Comparison of ENCODE assay signal across 23 mouse cellular contexts in genomic region chr19:23145146-23145545, GRCm38 (mm10). TPM values are rescaled to one million over a fixed set of nuclear protein-coding genes. Genes with fewer than 3 reads are reported as not detected.
DNase-seq lines count a peak whose midpoint lies in the region; ATAC-seq and TF ChIP-seq lines count a peak whose summit lies in the region.
"Had no signal": no experiment of that assay in that cellular context is flagged by ENCODE, and none has a peak within 500 bp of the region (broad histone marks: within the 10 kb centered on the region; RNA-seq: fewer than 3 reads in every experiment).

No protein-coding gene starts in this region.

- H3K27me3 ChIP-seq in hindbrain, postnatal 0 days (ENCODE audit: insufficient read depth, low read length), result no peaks in the 10 kb centered on the region
- H3K27me3 ChIP-seq in hindbrain, embryonic 14.5 days (ENCODE audit: control insufficient read depth, insufficient read depth, low read length), result peaks cover 29% of the 10 kb centered on the region
- H3K27me3 ChIP-seq in liver, postnatal 0 days (ENCODE audit: insufficient read depth, low read length), result no peaks in the 10 kb centered on the region

- TF ChIP-seq POLR2A in cortical plate, adult 2 months (IDR thresholded peaks at IDR 0.05; ENCODE audit: extremely low read depth, insufficient read depth, low read length), result no peak

- peak; percentile 4 for DNase-seq in adrenal gland, adult 2 months
- DNase-seq in adrenal gland, adult 18-20 months (ENCODE audit: low spot score in 2 of 2), result no peak
- DNase-seq in hindbrain, postnatal 0 days (ENCODE audit: low spot score), result no peak
- DNase-seq in hindbrain, embryonic 14.5 days (ENCODE audit: low spot score), result no peak
- no peak for DNase-seq in liver, postnatal 0 days
- no peak for DNase-seq in liver
- no peak for DNase-seq in cerebellum, adult 9-11 months
- DNase-seq: kidney, adult 11 months; kidney, postnatal 10 days; lung, postnatal 14 days; right cerebral cortex, adult 18-20 months; thymus, postnatal 4 days had no signal

- H3K36me3 ChIP-seq in hindbrain, postnatal 0 days (ENCODE audit: insufficient read depth, low read length), result no peaks in the 10 kb centered on the region
- H3K36me3 ChIP-seq in hindbrain, embryonic 14.5 days (replicated peaks; ENCODE audit: control insufficient read depth, insufficient read depth), result no peaks in the 10 kb centered on the region
- 0 out of 2 replicates have a peak, but pooled peaks cover 3% of the 10 kb centered on the region for H3K36me3 ChIP-seq in liver, postnatal 0 days (replicated peaks; ENCODE audit: insufficient read depth, low read length)
- H3K36me3 ChIP-seq: embryonic facial prominence, embryonic 12.5 days; heart, embryonic 13.5 days; hindbrain, embryonic 15.5 days; limb, embryonic 12.5 days; liver, embryonic 15.5 days; midbrain, embryonic 12.5 days; neural tube, embryonic 12.5 days had no signal

- H3K4me3 ChIP-seq in hindbrain, postnatal 0 days (ENCODE audit: low read length), result no peak overlapping the region
- no peak overlapping the region for H3K4me3 ChIP-seq in hindbrain, embryonic 14.5 days (replicated peaks; ENCODE audit: low read length)
- peak overlapping the region; percentile 84; the same call in 1 of the 2 replicates for H3K4me3 ChIP-seq in liver, postnatal 0 days (ENCODE audit: low read depth, low read length)
- H3K4me3 ChIP-seq in cortical plate, adult 2 months (ENCODE audit: insufficient read depth, low read length), result peak overlapping the region; percentile 79; the same call in 1 of the 2 replicates
- H3K4me3 ChIP-seq: embryonic facial prominence, embryonic 12.5 days; erythroblast, embryonic 14.5 days; forebrain, embryonic 13.5 days; heart, embryonic 13.5 days; hindbrain, embryonic 15.5 days; limb, embryonic 12.5 days; liver, embryonic 15.5 days; midbrain, embryonic 12.5 days; neural tube, embryonic 12.5 days had no signal

- no peak overlapping the region for H3K9ac ChIP-seq in hindbrain, postnatal 0 days (replicated peaks; ENCODE audit: low read length)
- no peak overlapping the region for H3K9ac ChIP-seq in hindbrain, embryonic 14.5 days
- H3K9ac ChIP-seq in liver, postnatal 0 days (replicated peaks), result no peak overlapping the region
- H3K9ac ChIP-seq: embryonic facial prominence, embryonic 12.5 days; forebrain, embryonic 13.5 days; heart, embryonic 13.5 days; hindbrain, embryonic 15.5 days; limb, embryonic 12.5 days; liver, embryonic 15.5 days; midbrain, embryonic 12.5 days; neural tube, embryonic 12.5 days had no signal

- no peak for ATAC-seq in hindbrain, postnatal 0 days
- ATAC-seq in hindbrain, embryonic 14.5 days (ENCODE audit: low FRiP score), result no peak
- ATAC-seq in liver, postnatal 0 days, result no peak
- ATAC-seq: CD4-positive, CD25-positive, alpha-beta regulatory T cell, adult 4 months; forebrain, embryonic 13.5 days had no signal

- no peak for TF ChIP-seq CTCF in hindbrain, postnatal 0 days (IDR thresholded peaks at IDR 0.05; ENCODE audit: low read depth)
- no peak for TF ChIP-seq CTCF in liver, postnatal 0 days (IDR thresholded peaks at IDR 0.05; ENCODE audit: low read depth)
- TF ChIP-seq CTCF in cortical plate, adult 2 months (IDR thresholded peaks at IDR 0.05; ENCODE audit: extremely low read depth, insufficient read depth, low read length), result no peak

- no peak overlapping the region for H3K27ac ChIP-seq in hindbrain, postnatal 0 days
- H3K27ac ChIP-seq in hindbrain, embryonic 14.5 days, result no peak overlapping the region
- no peak overlapping the region for H3K27ac ChIP-seq in liver, postnatal 0 days (ENCODE audit: low read depth)
- H3K27ac ChIP-seq in cortical plate, adult 2 months (ENCODE audit: insufficient read depth, low read length), result peak overlapping the region; percentile 22
- H3K27ac ChIP-seq: embryonic facial prominence, embryonic 12.5 days; forebrain, embryonic 13.5 days; heart, embryonic 13.5 days; hindbrain, embryonic 15.5 days; limb, embryonic 12.5 days; liver, embryonic 15.5 days; midbrain, embryonic 12.5 days; neural tube, embryonic 12.5 days had no signal

- 86% methylated on average over 3 of the region's 3 CpGs for WGBS in hindbrain, postnatal 0 days
- 92% methylated on average over 3 of the region's 3 CpGs for WGBS in hindbrain, embryonic 14.5 days
- 81% methylated on average over 3 of the region's 3 CpGs for WGBS in liver, postnatal 0 days (ENCODE audit: insufficient replicate concordance)

- TF ChIP-seq EP300 in liver, postnatal 0 days (IDR thresholded peaks at IDR 0.05; ENCODE audit: low read depth), result no peak

- no peaks in the 10 kb centered on the region for H3K9me3 ChIP-seq in hindbrain, postnatal 0 days (ENCODE audit: low read length)
- H3K9me3 ChIP-seq in hindbrain, embryonic 14.5 days (ENCODE audit: control insufficient read depth, low read length), result no peaks in the 10 kb centered on the region
- no peaks in the 10 kb centered on the region for H3K9me3 ChIP-seq in liver, postnatal 0 days (ENCODE audit: low read length)
- H3K9me3 ChIP-seq: embryonic facial prominence, embryonic 12.5 days; forebrain, embryonic 13.5 days; heart, embryonic 13.5 days; hindbrain, embryonic 15.5 days; limb, embryonic 12.5 days; liver, embryonic 15.5 days; midbrain, embryonic 12.5 days; neural tube, embryonic 12.5 days had no signal

- H3K4me2 ChIP-seq in hindbrain, postnatal 0 days (ENCODE audit: low read depth, low read length), result peak overlapping the region; percentile 93
- H3K4me2 ChIP-seq in hindbrain, embryonic 14.5 days (replicated peaks), result no peak overlapping the region
- peak overlapping the region; percentile 95 for H3K4me2 ChIP-seq in liver, postnatal 0 days (ENCODE audit: low read depth, low read length)
- H3K4me2 ChIP-seq: embryonic facial prominence, embryonic 12.5 days; forebrain, embryonic 13.5 days; heart, embryonic 13.5 days; hindbrain, embryonic 15.5 days; limb, embryonic 12.5 days; liver, embryonic 15.5 days; midbrain, embryonic 12.5 days; neural tube, embryonic 12.5 days had no signal

- peaks cover 14% of the 10 kb centered on the region for H3K4me1 ChIP-seq in hindbrain, postnatal 0 days (ENCODE audit: insufficient read depth, low read length)
- H3K4me1 ChIP-seq in hindbrain, embryonic 14.5 days (replicated peaks; ENCODE audit: control insufficient read depth, insufficient read depth, low read length), result peaks cover 12% of the 10 kb centered on the region
- H3K4me1 ChIP-seq in liver, postnatal 0 days (ENCODE audit: insufficient read depth), result peaks cover 32% of the 10 kb centered on the region
- H3K4me1 ChIP-seq in cortical plate, adult 2 months (ENCODE audit: control insufficient read depth, insufficient read depth, low read length), result peaks cover 17% of the 10 kb centered on the region

RNA-seq across cellular contexts. Expression of gene Klf9, which starts 4.1 kb away (rescaled TPM):
- total RNA-seq in adrenal gland, adult 2 months (2021), result 10 to 100 TPM; 75.8 to 85.6 TPM
- 64.4 and 66.5 TPM in 2 replicates for polyA plus RNA-seq in adrenal gland, adult 2 months (2012; rRNA removed)
- total RNA-seq in adrenal gland, adult 18-20 months (2021), result 10 to 100 TPM; 63.4 to 82.4 TPM
- total RNA-seq in hindbrain, postnatal 0 days (2014; rRNA removed), result 19.1 and 20.1 TPM in 2 replicates
- 9.5 and 10.5 TPM in 2 replicates for polyA plus RNA-seq in hindbrain, postnatal 0 days (2015; fragmentation: Nextera tagmentation; extraction: Ambion mirVana)
- 2.4 and 3.3 TPM in 2 replicates for polyA plus RNA-seq in hindbrain, embryonic 14.5 days (2014; fragmentation: Nextera tagmentation; extraction: Ambion mirVana)
- polyA plus RNA-seq in liver, postnatal 0 days (2015; fragmentation: Nextera tagmentation; extraction: Ambion mirVana), result 12.6 and 17.2 TPM in 2 replicates
- 112 and 121 TPM in 2 replicates for polyA plus RNA-seq in cortical plate, adult 2 months (2012; rRNA removed)

Comparison
In these comparisons a context has a peak if more than half of its experiments do, and no peak if none do; other contexts are left out.
1. H3K4me3 ChIP-seq: peak in liver, postnatal 0 days (single experiment) and cortical plate, adult 2 months (single experiment); none in hindbrain, postnatal 0 days (single experiment) and hindbrain, embryonic 14.5 days (single experiment).